ENCODE assay signal across 8 mouse cellular contexts in genomic region chr11:60728260-60728761, GRCm38 (mm10). TPM values are rescaled to one million over a fixed set of nuclear protein-coding genes. Genes with fewer than 3 reads are reported as not detected.
DNase-seq lines count a peak whose midpoint lies in the region; ATAC-seq and TF ChIP-seq lines count a peak whose summit lies in the region.

TSS of gene Mief2 (plus strand) at chr11:60728398.

- under 1% methylated on average over 44 of the region's 44 CpGs for WGBS in hindbrain, embryonic 10.5 days
- under 1% methylated on average over 44 of the region's 44 CpGs for WGBS in lung, postnatal 0 days

- ATAC-seq in frontal cortex, adult (ENCODE audit: low TSS enrichment): peak; percentile 89
- ATAC-seq in lung, postnatal 0 days: peak; percentile 90

- peaks cover 50% of the 10 kb centered on the region for H3K36me3 ChIP-seq in hindbrain, embryonic 10.5 days
- H3K36me3 ChIP-seq in lung, postnatal 0 days (ENCODE audit: insufficient read depth, low read length): 0 out of 2 replicates have a peak, but pooled peaks cover 8% of the 10 kb centered on the region

- H3K9me3 ChIP-seq in hindbrain, embryonic 10.5 days: no peaks in the 10 kb centered on the region
- no peaks in the 10 kb centered on the region for H3K9me3 ChIP-seq in lung, postnatal 0 days (ENCODE audit: low read length)

- no peak; the same call in 1 of the 2 replicates for TF ChIP-seq CTCF in lung, postnatal 0 days (IDR thresholded peaks at IDR 0.05)

- peak within 1 kb of the TSS; percentile 86 for H3K9ac ChIP-seq in lung, postnatal 0 days (replicated peaks; ENCODE audit: low read depth)

- no peaks in the 10 kb centered on the region for H3K27me3 ChIP-seq in hindbrain, embryonic 10.5 days (ENCODE audit: insufficient read depth, poor library complexity, severe bottlenecking)
- no peaks in the 10 kb centered on the region for H3K27me3 ChIP-seq in lung, postnatal 0 days (replicated peaks; ENCODE audit: insufficient read depth, low read length)

- peak; percentile 99 for DNase-seq in MN1 (ENCODE audit: low spot score)
- DNase-seq in cerebellum, adult 9-10 months: peak; percentile 95
- DNase-seq in hindbrain, embryonic 10.5 days (ENCODE audit: low spot score): peak; percentile 94
- peak; percentile 96 for DNase-seq in layer of hippocampus, adult 9-11 months
- peak; percentile 99 for DNase-seq in lung, postnatal 0 days (ENCODE audit: low spot score)
- peak; percentile 80 for DNase-seq in ovary, postnatal 14 days (ENCODE audit: low spot score)
- DNase-seq in thymus, postnatal 14 days: peak; percentile 93

- peaks cover 35% of the 10 kb centered on the region for H3K4me1 ChIP-seq in hindbrain, embryonic 10.5 days (replicated peaks)
- peaks cover 13% of the 10 kb centered on the region; the same call in 1 of the 2 replicates for H3K4me1 ChIP-seq in lung, postnatal 0 days (ENCODE audit: insufficient read depth, low read depth, low read length)

- peak within 1 kb of the TSS; percentile 90 for H3K27ac ChIP-seq in hindbrain, embryonic 10.5 days
- H3K27ac ChIP-seq in lung, postnatal 0 days (ENCODE audit: low read length): peak within 1 kb of the TSS; percentile 92

- H3K4me2 ChIP-seq in lung, postnatal 0 days (replicated peaks; ENCODE audit: low read depth, low read length): peak within 1 kb of the TSS; percentile 65

- TF ChIP-seq EP300 in lung, postnatal 0 days (IDR thresholded peaks at IDR 0.05): no peak

- peak within 1 kb of the TSS; percentile 75 for H3K4me3 ChIP-seq in hindbrain, embryonic 10.5 days
- peak within 1 kb of the TSS; percentile 89 for H3K4me3 ChIP-seq in lung, postnatal 0 days (ENCODE audit: low read depth, low read length)

RNA-seq across cellular contexts. Expression of gene Mief2, which starts in this region (rescaled TPM):
- 14.8 and 16.9 TPM in 2 replicates for polyA plus RNA-seq in hindbrain, embryonic 10.5 days (2016; fragmentation: Nextera tagmentation; extraction: Ambion mirVana)
- 14.5 and 15.2 TPM in 2 replicates for polyA plus RNA-seq in lung, postnatal 0 days (2015; fragmentation: Nextera tagmentation; extraction: Ambion mirVana)

Comparison
In these comparisons a context has a peak if more than half of its experiments do, and no peak if none do; other contexts are left out.
1. Peak in every context shown above with its lines: DNase-seq, ATAC-seq, H3K4me3 ChIP-seq and H3K27ac ChIP-seq.